Mouse (Mus musculus) brain, embryonic 14.5 days (tissue): Measurements from ENCODE around the gene Ugt1a7c. TPM values are rescaled to one million over a fixed set of nuclear protein-coding genes. Genes with fewer than 3 reads are reported as not detected.
"Not testable (repeated sequence)": the region's sequence is repeated elsewhere in the genome, so short reads cannot be mapped to it uniquely, and the experiment has no call there.

Experiments used
- DNase-seq: peaks from one replicate; pipeline ENCODE4 v3.0.0-alpha.2; 2011; ENCODE audit warnings: low read depth
- CTCF ChIP-seq: fragments of 200-500 bp; IDR thresholded peaks from 2 replicates; pipeline ENCODE4 v1.5.1; 2012; ENCODE audit warnings: inconsistent platforms, mild to moderate bottlenecking, moderate library complexity, borderline replicate concordance; ENCODE audit not compliant: insufficient read depth, insufficient read length; ENCODE audit errors: extremely low read depth
- POLR2A ChIP-seq: fragments of 200-500 bp; IDR thresholded peaks from 2 replicates; pipeline ENCODE4 v1.6.1; 2012; ENCODE audit warnings: mild to moderate bottlenecking, inconsistent platforms, borderline replicate concordance; ENCODE audit not compliant: poor library complexity, insufficient read depth, insufficient read length, severe bottlenecking; ENCODE audit errors: extremely low read depth
- polyA plus RNA-seq: library from polyadenylated mRNA; depleted of rRNA; stranded (reverse); fragments of >200 nt; gene quantifications from 2 replicates; pipeline ENCODE4 v1.2.3, GENCODE M21; 2012

The Ugt1a7c gene
- polyA plus RNA-seq, 1 experiment, result 0.72 TPM

DNA sequence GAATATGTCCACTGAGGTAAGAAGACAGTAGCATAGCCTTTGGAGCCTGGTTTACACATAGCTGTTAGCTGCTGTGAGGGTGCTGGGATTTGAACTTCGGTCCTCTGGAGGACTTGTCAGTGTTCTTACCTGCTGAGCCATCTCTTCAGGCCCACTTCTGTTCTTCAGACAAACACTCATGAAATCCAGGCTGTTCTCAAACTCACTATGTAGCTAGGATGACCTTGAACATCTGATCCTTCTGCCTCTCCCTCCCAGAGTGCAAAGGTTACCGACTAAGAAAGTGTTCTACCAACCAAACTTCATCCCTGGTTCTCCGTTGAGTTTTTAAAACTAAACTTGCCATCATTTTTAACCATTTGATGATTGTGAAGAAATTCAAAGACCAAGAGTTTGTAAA is 42.4 kb downstream of the Ugt1a7c start:
- DNase-seq, result no peak
- TF ChIP-seq CTCF, result no peak
- no peak for TF ChIP-seq POLR2A

DNA sequence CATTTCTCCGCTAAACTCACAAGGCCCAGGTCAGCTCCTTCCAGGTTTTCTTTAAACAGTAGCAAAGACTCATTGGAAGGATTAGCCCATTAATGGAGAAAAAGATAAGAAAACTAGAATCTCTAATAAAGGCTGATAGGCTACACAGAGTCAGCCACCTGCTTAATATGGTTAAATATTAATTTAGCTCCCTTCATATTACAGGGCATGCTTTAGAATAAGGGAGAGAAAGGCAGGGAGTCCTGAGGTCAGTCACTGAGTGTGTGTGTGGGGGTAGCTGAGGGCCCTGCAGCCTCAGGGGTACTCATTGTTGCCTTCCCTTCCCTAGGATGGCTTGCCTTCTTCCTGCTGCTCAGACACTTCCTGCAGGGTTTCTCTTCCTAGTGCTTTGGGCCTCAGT is 43.3 kb downstream of the Ugt1a7c start:
- TF ChIP-seq CTCF (no peak), POLR2A (no peak)
- no peak for DNase-seq

DNA sequence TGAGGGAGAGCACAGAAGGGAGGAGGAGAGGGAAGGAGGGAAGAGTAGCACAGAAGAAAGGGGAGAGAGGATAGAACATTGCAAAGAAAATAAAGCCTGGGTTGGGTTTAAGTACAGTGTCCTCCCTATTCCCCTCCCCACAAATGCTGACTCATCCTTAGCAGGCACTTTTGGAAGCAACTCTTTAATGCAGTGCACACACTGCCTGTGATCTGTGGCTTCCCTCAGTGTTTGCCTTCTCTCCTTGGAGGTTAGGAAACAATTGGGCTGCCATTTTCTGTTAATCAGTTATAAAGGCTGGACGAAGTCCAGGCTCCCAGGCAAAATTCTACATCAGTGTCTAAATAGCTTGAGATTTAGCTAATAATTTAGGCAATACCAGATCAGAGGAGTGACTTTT is 45.6 kb downstream of the Ugt1a7c start:
- not testable (repeated sequence) for DNase-seq

DNA sequence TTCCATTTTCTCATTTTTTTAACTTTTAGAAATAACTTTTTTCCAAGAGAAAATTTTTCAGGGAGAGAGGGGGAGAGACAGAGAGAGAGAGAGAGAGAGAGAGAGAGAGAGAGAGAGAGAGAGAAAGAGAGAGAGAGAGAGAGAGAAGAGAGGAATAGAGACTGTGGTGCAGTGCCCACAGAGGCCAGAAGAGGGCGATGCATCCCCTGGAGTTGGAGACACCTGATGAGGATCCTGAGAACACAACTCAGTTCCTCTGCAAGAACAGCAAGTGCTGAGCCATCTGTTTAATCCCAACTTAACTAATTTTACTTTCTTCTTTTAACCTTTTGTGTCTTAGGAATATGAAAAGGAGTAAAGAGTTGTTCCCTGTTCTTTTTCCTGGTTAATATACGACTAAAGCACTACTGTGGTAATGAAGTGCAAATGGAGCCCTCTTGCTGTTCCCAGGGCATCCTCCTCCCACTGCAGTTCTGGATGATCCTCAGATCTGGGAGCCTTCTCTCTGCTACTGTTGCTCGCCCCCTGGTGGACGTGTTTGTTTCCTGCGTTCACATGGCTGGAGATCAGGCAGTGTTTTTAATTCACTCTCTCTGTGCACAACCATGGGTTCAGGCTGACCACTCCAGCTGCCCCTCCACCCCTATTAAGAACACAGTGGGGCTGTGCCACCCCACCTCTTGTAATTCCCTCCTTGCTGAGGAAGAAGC is 49.3 kb downstream of the Ugt1a7c start:
- TF ChIP-seq CTCF, result peak; percentile 35; the same call in 1 of the 2 replicates
- peak; percentile 7 for DNase-seq

DNA sequence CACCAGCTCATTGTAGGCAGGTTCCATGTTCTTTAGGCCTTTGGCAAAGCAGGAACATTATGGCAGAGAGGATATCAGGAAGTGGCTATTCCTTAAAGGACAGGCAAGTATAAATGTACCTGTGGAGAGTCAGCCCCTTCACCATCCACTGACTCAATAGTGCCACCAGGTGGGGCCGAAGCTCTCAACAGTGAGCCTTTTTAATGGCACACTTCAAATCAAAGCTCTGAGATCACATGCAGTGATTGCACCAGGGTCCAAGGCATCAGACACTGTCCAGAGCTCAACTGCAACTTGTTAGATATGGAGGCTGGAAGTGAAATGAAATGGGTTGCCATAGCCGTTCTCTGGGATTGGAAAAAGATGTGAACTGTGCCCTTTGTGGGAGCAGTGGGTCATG is 50.4 kb downstream of the Ugt1a7c start:
- DNase-seq, result peak; percentile 3

DNA sequence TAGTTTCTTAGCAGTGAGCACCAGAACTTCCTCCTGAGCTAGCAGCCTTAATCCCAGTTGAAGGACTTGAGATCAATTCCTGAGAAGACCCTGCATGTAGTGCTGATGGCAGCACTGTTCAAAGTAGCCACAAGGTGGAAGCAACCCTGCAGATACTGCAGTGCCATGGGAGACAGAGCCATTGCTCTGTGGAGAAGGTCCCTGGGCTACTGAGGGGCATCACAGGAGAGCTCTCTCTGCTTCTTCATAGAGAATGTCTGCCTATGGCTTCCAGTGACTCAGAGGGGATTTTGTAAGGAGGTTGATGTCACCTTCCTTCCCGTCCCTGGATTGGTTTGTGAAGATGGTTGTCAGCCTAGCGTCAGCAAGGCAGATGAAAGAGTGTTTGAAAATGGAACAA is 55.3 kb downstream of the Ugt1a7c start:
- TF ChIP-seq CTCF, result peak; percentile 27; the same call in 1 of the 2 replicates
- DNase-seq, result peak; percentile 3

More for the DNA sequence above, 50.4 kb downstream of the Ugt1a7c start:
- TF ChIP-seq CTCF, result peak; percentile 21; the same call in 1 of the 2 replicates

DNA sequence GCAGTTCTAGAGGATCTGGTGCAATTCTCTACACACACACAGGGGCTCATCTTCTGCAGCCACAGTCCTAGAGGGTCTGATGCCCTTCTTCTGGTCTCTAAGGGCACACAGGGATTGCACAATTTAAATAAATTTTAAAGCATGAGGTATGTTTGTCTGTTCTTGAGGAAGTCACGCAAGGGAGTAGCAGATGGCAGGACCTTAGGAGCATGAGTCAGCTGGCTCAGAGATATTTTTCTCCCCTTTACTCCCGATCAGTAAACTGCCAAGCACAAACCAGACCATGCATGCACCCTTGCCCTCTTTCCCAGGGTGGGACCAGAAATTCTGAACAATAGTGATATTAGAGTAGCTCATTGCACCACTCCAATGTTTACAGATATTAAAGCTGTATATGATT is 63.6 kb downstream of the Ugt1a7c start:
- no peak for TF ChIP-seq POLR2A
- TF ChIP-seq CTCF, result no peak
- no peak for DNase-seq

DNA sequence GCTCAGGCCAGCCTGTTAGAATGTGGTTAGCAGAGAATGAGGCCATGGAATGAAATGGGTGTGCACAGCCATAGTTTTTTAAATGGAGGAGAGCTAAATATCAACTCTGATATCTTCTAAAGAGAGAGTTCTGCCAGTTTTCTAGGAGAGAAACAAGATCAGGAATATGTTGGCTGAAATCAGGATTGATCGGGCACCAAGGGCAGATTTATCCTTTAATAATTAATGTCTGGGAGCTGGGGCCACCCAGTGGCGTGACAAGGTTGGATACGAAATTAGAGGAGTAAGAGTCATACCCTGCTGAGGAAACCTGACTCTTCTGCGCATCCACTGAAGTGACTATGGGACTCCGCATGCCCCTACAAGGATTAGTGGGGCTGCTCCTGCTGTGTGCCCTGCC is 70.8 kb downstream of the Ugt1a7c start, which contains the start of gene Ugt1a5:
TSS of gene Ugt1a5 (plus strand) at position 302 of the 400 bp plus-strand sequence.
- no peak for DNase-seq
- TF ChIP-seq CTCF (no peak), POLR2A (no peak)

DNA sequence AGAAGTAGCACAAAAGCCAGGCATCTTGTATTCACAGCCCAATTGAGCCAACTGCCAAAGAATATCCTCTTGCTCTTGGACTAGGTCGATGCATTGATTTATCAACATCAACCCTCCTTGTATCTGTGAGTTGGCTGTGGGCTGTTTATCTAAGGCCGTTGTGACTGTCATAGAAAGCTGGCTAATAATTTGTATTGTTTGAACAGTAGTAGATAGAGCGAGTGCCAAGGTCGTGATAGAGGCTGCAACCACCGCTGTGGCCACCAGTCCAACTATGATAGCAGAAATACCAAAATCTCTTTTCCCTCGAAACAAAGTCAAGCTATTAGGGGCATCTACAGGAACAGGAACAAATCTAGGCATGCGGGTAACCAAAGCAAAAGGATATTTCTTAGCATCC is 77.3 kb downstream of the Ugt1a7c start:
- not testable (repeated sequence) for DNase-seq

DNA sequence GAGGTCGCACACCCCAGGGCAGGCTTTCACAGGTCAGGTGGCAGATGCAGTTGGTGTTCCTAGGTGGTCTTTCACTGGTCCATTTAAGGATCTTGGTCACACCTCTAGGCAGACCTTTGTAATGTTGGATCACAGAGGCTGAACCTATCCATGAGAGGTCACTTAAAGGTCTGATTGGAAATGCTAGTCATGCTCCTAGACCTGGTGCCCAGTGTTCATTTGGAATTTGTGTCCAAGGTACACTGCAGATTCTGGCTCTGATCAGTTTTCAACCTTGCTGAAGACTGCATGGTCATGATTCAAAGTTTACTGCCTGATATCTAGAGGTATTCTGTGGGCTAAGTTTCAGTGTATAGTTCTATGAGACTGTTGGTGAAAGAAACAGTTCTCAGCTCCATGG is 84.8 kb downstream of the Ugt1a7c start:
- DNase-seq, result no peak
- TF ChIP-seq POLR2A, result no peak
- TF ChIP-seq CTCF, result no peak

DNA sequence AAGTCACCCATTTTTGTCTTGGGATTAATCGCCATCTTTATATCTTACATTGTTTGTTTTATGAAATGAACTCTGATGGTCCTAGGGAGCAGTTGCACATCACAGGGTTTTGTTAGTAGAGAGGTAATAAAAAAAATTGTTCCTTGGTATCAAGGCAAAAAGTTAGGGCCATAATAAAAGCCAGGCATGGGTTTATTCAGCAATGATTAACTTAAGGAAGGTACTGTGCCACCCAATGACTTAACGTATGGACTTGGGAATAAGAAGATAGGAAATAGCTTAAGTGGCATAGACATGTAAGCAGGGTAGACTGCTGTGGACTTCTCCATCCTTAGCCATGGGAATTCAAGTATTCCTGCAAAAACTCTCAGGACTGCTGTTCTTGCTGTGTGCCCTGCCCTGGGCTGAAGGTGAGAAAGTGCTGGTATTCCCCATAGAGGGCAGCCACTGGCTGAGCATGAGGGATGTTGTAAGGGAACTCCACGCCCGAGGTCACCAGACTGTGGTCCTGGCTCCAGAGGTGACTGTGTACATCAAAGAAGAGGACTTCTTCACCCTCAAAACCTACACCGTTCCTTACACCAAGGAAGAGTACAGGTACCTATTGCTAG is 91.6 kb downstream of the Ugt1a7c start:
- DNase-seq, result no peak
- TF ChIP-seq POLR2A (no peak), CTCF (no peak)

DNA sequence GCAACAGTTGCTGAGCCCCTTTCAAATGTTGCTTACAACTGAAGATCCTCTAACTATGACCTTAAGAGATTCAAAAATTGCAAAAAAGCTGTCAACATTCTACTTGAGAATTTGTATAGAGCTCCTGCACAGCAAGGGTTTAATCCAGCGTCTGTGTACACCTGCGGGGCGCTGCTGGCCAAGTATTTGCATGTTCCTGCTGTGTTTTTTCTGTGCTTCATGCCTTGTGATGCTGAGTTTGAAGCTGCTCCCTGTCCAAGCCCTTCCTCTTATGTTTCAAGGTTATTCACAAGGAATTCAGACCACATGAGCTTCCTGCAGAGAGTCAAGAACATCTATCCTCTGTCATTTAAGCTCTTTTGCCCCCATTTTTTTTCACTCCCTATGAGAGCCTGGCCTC is 97.3 kb downstream of the Ugt1a7c start:
- DNase-seq, result no peak
- TF ChIP-seq CTCF (no peak), POLR2A (no peak)

DNA sequence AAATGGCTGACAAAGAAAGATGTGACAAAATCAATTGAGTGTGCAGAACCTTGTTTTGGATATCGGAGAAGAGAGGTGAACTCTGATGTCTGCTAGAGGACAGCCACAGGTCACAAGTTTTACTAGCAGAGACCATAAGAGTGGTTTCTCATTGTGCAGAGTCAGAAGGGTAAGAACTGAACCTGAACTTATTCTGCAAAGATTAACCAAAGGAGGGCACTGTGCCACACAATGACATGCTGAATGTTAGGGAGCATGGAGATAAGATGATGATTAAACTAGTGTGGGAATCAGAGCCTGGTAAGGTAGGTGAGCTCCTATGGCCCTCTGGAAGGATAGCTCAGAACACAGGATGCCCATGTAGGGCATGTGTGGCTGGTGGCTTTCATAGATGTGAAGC is 100.8 kb downstream of the Ugt1a7c start:
- TF ChIP-seq POLR2A (no peak), CTCF (no peak)

DNA sequence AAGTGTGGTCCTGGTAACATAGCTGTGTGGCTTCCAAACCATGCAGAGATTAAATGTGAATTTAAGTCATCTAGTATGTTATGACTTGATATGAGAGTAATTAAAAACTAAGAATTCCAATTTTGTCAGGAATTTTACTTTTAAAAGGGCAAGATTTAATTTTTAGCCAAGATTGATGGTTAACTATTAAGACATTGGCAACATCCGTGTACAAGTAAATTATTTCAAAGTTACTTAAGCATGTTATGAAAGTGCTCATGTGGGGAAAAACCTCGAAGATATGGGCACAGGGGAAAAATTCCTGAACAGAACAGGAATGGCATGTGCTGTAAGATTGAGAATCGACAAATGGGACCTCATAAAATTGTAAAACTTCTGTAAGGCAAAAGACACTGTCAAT is 102.6 kb downstream of the Ugt1a7c start:
- DNase-seq, result no peak
- TF ChIP-seq CTCF (no peak), POLR2A (no peak)

More for the DNA sequence above, 100.8 kb downstream of the Ugt1a7c start:
- no peak for DNase-seq
